Mouse (Mus musculus) T-helper 1 cell (primary cell): ENCODE results near the gene Inha.

Source experiments
- in situ Hi-C: fragments of 300-600 bp; cut with MboI, MseI; formaldehyde crosslinking; loops from one replicate; pipeline ENCODE4 v1.15.1; 2025; ENCODE audit warnings: high pct_unique_total_duplicates

The Inha gene

GRCm38 (mm10) chr1:75556143-75556781 lies 49.4 kb downstream of the Inha start:
- in situ Hi-C loops: loop anchor here (5.0 kb wide), 1 partner anchor 74 kb away; no protein-coding TSS in a partner anchor

GRCm38 (mm10) chr1:75557041-75557440 lies 50.2 kb downstream of the Inha start:
- in situ Hi-C loops: loop anchor here (5.0 kb wide), 1 partner anchor 75 kb away; no protein-coding TSS in a partner anchor

GRCm38 (mm10) chr1:75558388-75559178 lies 51.7 kb downstream of the Inha start:
- in situ Hi-C loops: loop anchor here (5.0 kb wide), 1 partner anchor 76 kb away; no protein-coding TSS in a partner anchor

GRCm38 (mm10) chr1:75559212-75559925 lies 52.5 kb downstream of the Inha start:
- in situ Hi-C loops: loop anchor here (5.0 kb wide), 1 partner anchor 77 kb away; no protein-coding TSS in a partner anchor
